Mouse (Mus musculus) cerebellum, adult (tissue): ENCODE measurements around the gene Rpl35.

Experiments
- ATAC-seq: cut with Nextera tagmentation; 2 replicates; pipeline ENCODE4 v1.9.2; 2017; ENCODE audit warnings: mild to moderate bottlenecking, moderate library complexity, mixed read lengths; ENCODE audit not compliant: insufficient number of reproducible peaks, low FRiP score, low TSS enrichment

Gene Rpl35

DNA sequence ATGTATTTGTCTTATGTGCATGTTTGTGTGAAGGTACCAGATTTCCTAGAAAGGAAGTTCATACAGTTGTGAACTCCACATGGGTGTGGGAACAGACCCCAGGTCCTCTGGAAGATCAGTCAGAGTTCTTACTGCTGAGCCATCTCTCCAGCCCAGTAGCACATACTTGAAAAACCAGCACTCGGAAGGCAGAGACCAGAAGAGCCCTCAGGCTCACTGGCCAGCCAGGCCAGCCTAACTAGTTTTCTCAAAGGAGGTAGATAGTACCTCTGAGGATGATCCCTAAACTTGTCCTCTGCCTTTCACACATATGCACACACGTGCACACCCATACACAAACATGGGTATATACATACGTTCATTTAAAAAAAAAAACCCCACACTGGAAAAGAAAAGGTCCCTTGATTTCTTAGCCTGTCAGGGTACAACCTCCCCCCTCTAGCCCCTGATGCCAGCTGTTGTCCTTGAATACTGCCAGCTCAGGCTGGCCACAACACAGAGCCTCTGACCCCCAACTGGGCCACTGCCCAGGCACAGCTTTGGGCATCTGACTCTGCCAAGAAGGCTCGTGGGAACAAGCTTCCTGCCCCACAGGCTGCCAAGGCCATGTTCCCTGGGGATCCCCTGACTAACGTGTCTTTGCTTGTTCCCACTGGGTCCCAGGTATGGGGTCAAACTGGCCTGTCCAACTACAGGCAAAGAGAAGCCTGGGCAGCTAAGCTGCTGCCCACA lies 52.1 kb downstream of the Rpl35 start:
- no peak for ATAC-seq
